Mouse (Mus musculus): ENCODE results near the gene Igsf9b. TPM values are rescaled to one million over a fixed set of nuclear protein-coding genes. Genes with fewer than 3 reads are reported as not detected.

The Igsf9b gene
- polyA plus RNA-seq, 1 experiment from 2014 or later: 1.7 TPM

- Histone ChIP-seq H3K4me3 (ENCODE audit: low read depth, low read length) (no peak overlapping the region), H3K9me3 (replicated peaks; ENCODE audit: control insufficient read depth, low read length) (no peaks in the 10 kb centered on the region), H3K4me2 (no peak overlapping the region), H3K36me3 (ENCODE audit: control insufficient read depth, insufficient read depth, low read length) (no peaks in the 10 kb centered on the region), H3K4me1 (ENCODE audit: control insufficient read depth, insufficient read depth, low read length) (no peaks in the 10 kb centered on the region), H3K9ac (ENCODE audit: low read depth, low read length) (no peak overlapping the region), H3K27me3 (ENCODE audit: control insufficient read depth, insufficient read depth, low read length) (no peaks in the 10 kb centered on the region), H3K27ac (ENCODE audit: low read depth, low read length) (no peak overlapping the region)
- 75% methylated on average over 4 of the region's 4 CpGs for WGBS (ENCODE audit: insufficient replicate concordance)
- no peak for ATAC-seq (replicated peaks; ENCODE audit: insufficient number of reproducible peaks, low FRiP score, low TSS enrichment)
Measured at GRCm38 (mm10) chr9:27269322-27269721, 29.7 kb upstream of the Igsf9b start.

GRCm38 (mm10) chr9:27269904-27270303 lies 29.1 kb upstream of the Igsf9b start:
- Histone ChIP-seq H3K4me1 (ENCODE audit: control insufficient read depth, insufficient read depth, low read length) (no peaks in the 10 kb centered on the region), H3K4me3 (ENCODE audit: low read depth, low read length) (no peak overlapping the region), H3K27ac (ENCODE audit: low read depth, low read length) (no peak overlapping the region), H3K9ac (ENCODE audit: low read depth, low read length) (no peak overlapping the region), H3K36me3 (ENCODE audit: control insufficient read depth, insufficient read depth, low read length) (no peaks in the 10 kb centered on the region), H3K27me3 (ENCODE audit: control insufficient read depth, insufficient read depth, low read length) (no peaks in the 10 kb centered on the region), H3K4me2 (no peak overlapping the region), H3K9me3 (replicated peaks; ENCODE audit: control insufficient read depth, low read length) (no peaks in the 10 kb centered on the region)
- 75% methylated on average over 2 of the region's 2 CpGs for WGBS (ENCODE audit: insufficient replicate concordance)
- no peak for ATAC-seq (replicated peaks; ENCODE audit: insufficient number of reproducible peaks, low FRiP score, low TSS enrichment)

GRCm38 (mm10) chr9:27271899-27272298 lies 27.1 kb upstream of the Igsf9b start:
- Histone ChIP-seq H3K9me3 (replicated peaks; ENCODE audit: control insufficient read depth, low read length) (no peaks in the 10 kb centered on the region), H3K4me1 (ENCODE audit: control insufficient read depth, insufficient read depth, low read length) (no peaks in the 10 kb centered on the region), H3K9ac (ENCODE audit: low read depth, low read length) (no peak overlapping the region), H3K36me3 (ENCODE audit: control insufficient read depth, insufficient read depth, low read length) (no peaks in the 10 kb centered on the region), H3K27me3 (ENCODE audit: control insufficient read depth, insufficient read depth, low read length) (no peaks in the 10 kb centered on the region), H3K4me2 (no peak overlapping the region), H3K4me3 (ENCODE audit: low read depth, low read length) (no peak overlapping the region), H3K27ac (ENCODE audit: low read depth, low read length) (no peak overlapping the region)
- no peak for ATAC-seq (replicated peaks; ENCODE audit: insufficient number of reproducible peaks, low FRiP score, low TSS enrichment)
- 80% methylated on average over 2 of the region's 2 CpGs for WGBS (ENCODE audit: insufficient replicate concordance)

GRCm38 (mm10) chr9:27272858-27273257 lies 26.1 kb upstream of the Igsf9b start:
- Histone ChIP-seq H3K4me3 (ENCODE audit: low read depth, low read length) (no peak overlapping the region), H3K4me1 (ENCODE audit: control insufficient read depth, insufficient read depth, low read length) (no peaks in the 10 kb centered on the region), H3K9me3 (replicated peaks; ENCODE audit: control insufficient read depth, low read length) (no peaks in the 10 kb centered on the region), H3K9ac (ENCODE audit: low read depth, low read length) (no peak overlapping the region), H3K27me3 (ENCODE audit: control insufficient read depth, insufficient read depth, low read length) (no peaks in the 10 kb centered on the region), H3K36me3 (ENCODE audit: control insufficient read depth, insufficient read depth, low read length) (no peaks in the 10 kb centered on the region), H3K4me2 (no peak overlapping the region), H3K27ac (ENCODE audit: low read depth, low read length) (no peak overlapping the region)
- ATAC-seq (replicated peaks; ENCODE audit: insufficient number of reproducible peaks, low FRiP score, low TSS enrichment): no peak
- 73% methylated on average over 1 of the region's 1 CpGs for WGBS (ENCODE audit: insufficient replicate concordance)

GRCm38 (mm10) chr9:27276282-27276839 lies 22.6 kb upstream of the Igsf9b start:
- H3K36me3 ChIP-seq (ENCODE audit: control insufficient read depth, insufficient read depth, low read length): no peaks in the 10 kb centered on the region
- H3K27ac ChIP-seq (ENCODE audit: low read depth, low read length): no peak overlapping the region
- ATAC-seq (replicated peaks; ENCODE audit: insufficient number of reproducible peaks, low FRiP score, low TSS enrichment): no peak
- 67% methylated on average over 8 of the region's 8 CpGs for WGBS (ENCODE audit: insufficient replicate concordance)
- no peaks in the 10 kb centered on the region for H3K4me1 ChIP-seq (ENCODE audit: control insufficient read depth, insufficient read depth, low read length)
- no peaks in the 10 kb centered on the region for H3K27me3 ChIP-seq (ENCODE audit: control insufficient read depth, insufficient read depth, low read length)
- H3K9ac ChIP-seq (ENCODE audit: low read depth, low read length): no peak overlapping the region
- H3K4me2 ChIP-seq: no peak overlapping the region
- H3K4me3 ChIP-seq (ENCODE audit: low read depth, low read length): no peak overlapping the region
- no peaks in the 10 kb centered on the region for H3K9me3 ChIP-seq (replicated peaks; ENCODE audit: control insufficient read depth, low read length)

GRCm38 (mm10) chr9:27277401-27278087 lies 21.5 kb upstream of the Igsf9b start:
- WGBS (ENCODE audit: insufficient replicate concordance): 64% methylated on average over 5 of the region's 5 CpGs
- no peak for ATAC-seq (replicated peaks; ENCODE audit: insufficient number of reproducible peaks, low FRiP score, low TSS enrichment)
- no peak overlapping the region for H3K27ac ChIP-seq (ENCODE audit: low read depth, low read length)
- no peak overlapping the region for H3K4me3 ChIP-seq (ENCODE audit: low read depth, low read length)
- no peak overlapping the region for H3K9ac ChIP-seq (ENCODE audit: low read depth, low read length)
- H3K4me1 ChIP-seq (ENCODE audit: control insufficient read depth, insufficient read depth, low read length): no peaks in the 10 kb centered on the region
- no peaks in the 10 kb centered on the region for H3K9me3 ChIP-seq (replicated peaks; ENCODE audit: control insufficient read depth, low read length)
- no peaks in the 10 kb centered on the region for H3K36me3 ChIP-seq (ENCODE audit: control insufficient read depth, insufficient read depth, low read length)
- H3K4me2 ChIP-seq: no peak overlapping the region
- H3K27me3 ChIP-seq (ENCODE audit: control insufficient read depth, insufficient read depth, low read length): no peaks in the 10 kb centered on the region

GRCm38 (mm10) chr9:27279041-27279440 lies 20.0 kb upstream of the Igsf9b start:
- 72% methylated on average over 1 of the region's 1 CpGs for WGBS (ENCODE audit: insufficient replicate concordance)
- H3K9me3 ChIP-seq (replicated peaks; ENCODE audit: control insufficient read depth, low read length): no peaks in the 10 kb centered on the region
- H3K27ac ChIP-seq (ENCODE audit: low read depth, low read length): no peak overlapping the region
- H3K36me3 ChIP-seq (ENCODE audit: control insufficient read depth, insufficient read depth, low read length): no peaks in the 10 kb centered on the region
- H3K4me2 ChIP-seq: no peak overlapping the region
- no peak overlapping the region for H3K4me3 ChIP-seq (ENCODE audit: low read depth, low read length)
- no peaks in the 10 kb centered on the region for H3K4me1 ChIP-seq (ENCODE audit: control insufficient read depth, insufficient read depth, low read length)
- no peak overlapping the region for H3K9ac ChIP-seq (ENCODE audit: low read depth, low read length)
- no peaks in the 10 kb centered on the region for H3K27me3 ChIP-seq (ENCODE audit: control insufficient read depth, insufficient read depth, low read length)
- no peak for ATAC-seq (replicated peaks; ENCODE audit: insufficient number of reproducible peaks, low FRiP score, low TSS enrichment)

- no peaks in the 10 kb centered on the region for H3K4me1 ChIP-seq (ENCODE audit: control insufficient read depth, insufficient read depth, low read length)
- no peaks in the 10 kb centered on the region for H3K36me3 ChIP-seq (ENCODE audit: control insufficient read depth, insufficient read depth, low read length)
- WGBS (ENCODE audit: insufficient replicate concordance): 67% methylated on average over 4 of the region's 4 CpGs
- ATAC-seq (replicated peaks; ENCODE audit: insufficient number of reproducible peaks, low FRiP score, low TSS enrichment): no peak
- no peak overlapping the region for H3K4me2 ChIP-seq
- no peak overlapping the region for H3K4me3 ChIP-seq (ENCODE audit: low read depth, low read length)
- no peak overlapping the region for H3K27ac ChIP-seq (ENCODE audit: low read depth, low read length)
- H3K9ac ChIP-seq (ENCODE audit: low read depth, low read length): no peak overlapping the region
- peaks cover 3% of the 10 kb centered on the region; the same call in 1 of the 2 replicates for H3K27me3 ChIP-seq (ENCODE audit: control insufficient read depth, insufficient read depth, low read length)
- H3K9me3 ChIP-seq (replicated peaks; ENCODE audit: control insufficient read depth, low read length): no peaks in the 10 kb centered on the region
Measured at GRCm38 (mm10) chr9:27280976-27281375, 18.0 kb upstream of the Igsf9b start.

GRCm38 (mm10) chr9:27285719-27286249 lies 13.2 kb upstream of the Igsf9b start:
- no peak for ATAC-seq (replicated peaks; ENCODE audit: insufficient number of reproducible peaks, low FRiP score, low TSS enrichment)
- no peak overlapping the region for H3K9ac ChIP-seq (ENCODE audit: low read depth, low read length)
- H3K27me3 ChIP-seq (ENCODE audit: control insufficient read depth, insufficient read depth, low read length): peaks cover 3% of the 10 kb centered on the region; the same call in 1 of the 2 replicates
- 66% methylated on average over 3 of the region's 3 CpGs for WGBS (ENCODE audit: insufficient replicate concordance)
- H3K27ac ChIP-seq (ENCODE audit: low read depth, low read length): no peak overlapping the region
- no peak overlapping the region for H3K4me2 ChIP-seq
- H3K4me1 ChIP-seq (ENCODE audit: control insufficient read depth, insufficient read depth, low read length): peaks cover 15% of the 10 kb centered on the region
- H3K9me3 ChIP-seq (replicated peaks; ENCODE audit: control insufficient read depth, low read length): no peaks in the 10 kb centered on the region
- no peak overlapping the region for H3K4me3 ChIP-seq (ENCODE audit: low read depth, low read length)
- H3K36me3 ChIP-seq (ENCODE audit: control insufficient read depth, insufficient read depth, low read length): no peaks in the 10 kb centered on the region
